Mouse (Mus musculus) T-helper 1 cell (primary cell): ENCODE results near the gene Traf5.

ENCODE experiments used
- in situ Hi-C: fragments of 300-600 bp; cut with MboI, MseI; formaldehyde crosslinking; loops from one replicate; pipeline ENCODE4 v1.15.1; 2025; ENCODE audit warnings: high pct_unique_total_duplicates

The Traf5 gene

GRCm38 (mm10) chr1:192066956-192067355 lies 25.4 kb downstream of the Traf5 start:
- in situ Hi-C loops = no loop called here

- in situ Hi-C loops = no loop called here
Observed at GRCm38 (mm10) chr1:192063209-192063946, 29.0 kb downstream of the Traf5 start.

GRCm38 (mm10) chr1:192062682-192063081 lies 29.7 kb downstream of the Traf5 start:
- in situ Hi-C loops = no loop called here

GRCm38 (mm10) chr1:192061666-192062306 lies 30.6 kb downstream of the Traf5 start:
- in situ Hi-C loops = no loop called here

GRCm38 (mm10) chr1:192058911-192059310 lies 33.4 kb downstream of the Traf5 start:
- in situ Hi-C loops = no loop called here

- in situ Hi-C loops = no loop called here
Observed at GRCm38 (mm10) chr1:192053726-192054125, 38.6 kb downstream of the Traf5 start.

- in situ Hi-C loops = no loop called here
Observed at GRCm38 (mm10) chr1:192052986-192053385, 39.4 kb downstream of the Traf5 start.

- in situ Hi-C loops = no loop called here
Observed at GRCm38 (mm10) chr1:192052461-192052860, 39.9 kb downstream of the Traf5 start.

- in situ Hi-C loops = no loop called here
Observed at GRCm38 (mm10) chr1:191999022-191999421, 93.3 kb downstream of the Traf5 start.

GRCm38 (mm10) chr1:191996621-191997185 lies 95.7 kb downstream of the Traf5 start:
- in situ Hi-C loops = no loop called here

GRCm38 (mm10) chr1:191995916-191996315 lies 96.4 kb downstream of the Traf5 start:
- in situ Hi-C loops = no loop called here

GRCm38 (mm10) chr1:191995488-191995887 lies 96.9 kb downstream of the Traf5 start:
- in situ Hi-C loops = no loop called here

- in situ Hi-C loops = no loop called here
Observed at GRCm38 (mm10) chr1:191994476-191994875, 97.9 kb downstream of the Traf5 start.

- in situ Hi-C loops = no loop called here
Observed at GRCm38 (mm10) chr1:191992040-191992780, 100.1 kb downstream of the Traf5 start.

GRCm38 (mm10) chr1:191989994-191990393 lies 102.4 kb downstream of the Traf5 start:
- in situ Hi-C loops = no loop called here

GRCm38 (mm10) chr1:191989060-191989459 lies 103.3 kb downstream of the Traf5 start:
- in situ Hi-C loops = no loop called here

GRCm38 (mm10) chr1:191988646-191989045 lies 103.7 kb downstream of the Traf5 start:
- in situ Hi-C loops = no loop called here

- in situ Hi-C loops = no loop called here
Observed at GRCm38 (mm10) chr1:191987481-191987769, 104.9 kb downstream of the Traf5 start.

GRCm38 (mm10) chr1:191986674-191987480 lies 105.5 kb downstream of the Traf5 start:
- in situ Hi-C loops = no loop called here

GRCm38 (mm10) chr1:191981426-191982102 lies 110.8 kb downstream of the Traf5 start:
- in situ Hi-C loops = no loop called here

- in situ Hi-C loops = no loop called here
Observed at GRCm38 (mm10) chr1:191977187-191977586, 115.2 kb downstream of the Traf5 start, which contains the start of gene Rd3. Rd3 (plus strand) TSS chr1:191977370.
